Mouse (Mus musculus) left cerebral cortex, adult 9 months (tissue): ENCODE measurements around the gene Wdr37.
"Not testable (repeated sequence)": the region's sequence is repeated elsewhere in the genome, so short reads cannot be mapped to it uniquely, and the experiment has no call there.

Experiments used
- DNase-seq, 2 experiments: peaks; one replicate each; pipeline ENCODE4 v3.0.0; 2022; ENCODE audit warnings: low spot score in 2 of 2

Wdr37 gene

DNA sequence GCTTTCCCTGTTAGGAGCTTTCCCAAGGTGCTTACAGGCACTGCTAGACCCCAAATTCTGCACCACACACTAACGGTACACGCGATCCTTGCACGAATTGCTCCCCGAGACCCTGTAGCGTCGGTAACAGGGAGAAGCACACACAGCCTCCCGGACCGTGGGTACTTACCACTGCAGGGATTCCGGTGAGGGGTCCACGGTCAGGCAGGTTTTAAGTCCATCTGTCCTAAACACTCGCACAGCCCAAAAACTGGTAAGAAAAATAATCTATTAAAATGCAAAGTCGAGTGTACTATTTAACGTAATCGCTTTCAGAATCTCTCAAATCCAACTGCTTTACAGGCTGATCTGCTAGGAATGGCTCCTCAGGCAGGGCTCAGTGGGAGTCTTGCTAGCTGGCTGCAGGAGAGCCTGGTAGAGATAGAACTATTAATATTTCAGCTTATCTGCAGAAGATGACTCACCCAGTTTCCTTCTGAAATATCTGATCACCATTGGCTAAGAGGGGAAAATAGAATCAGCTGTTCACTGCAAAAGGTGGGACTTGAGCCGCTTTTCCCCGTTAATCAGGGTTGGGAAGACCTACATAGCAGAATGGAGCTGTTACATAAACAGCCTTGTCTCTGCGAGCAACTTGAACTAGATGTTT is at the start of gene Wdr37:
Gene Wdr37 (minus strand): TSS at position 596 of the 649 bp plus-strand sequence.
- peak; percentile 79 to 86 for DNase-seq

DNA sequence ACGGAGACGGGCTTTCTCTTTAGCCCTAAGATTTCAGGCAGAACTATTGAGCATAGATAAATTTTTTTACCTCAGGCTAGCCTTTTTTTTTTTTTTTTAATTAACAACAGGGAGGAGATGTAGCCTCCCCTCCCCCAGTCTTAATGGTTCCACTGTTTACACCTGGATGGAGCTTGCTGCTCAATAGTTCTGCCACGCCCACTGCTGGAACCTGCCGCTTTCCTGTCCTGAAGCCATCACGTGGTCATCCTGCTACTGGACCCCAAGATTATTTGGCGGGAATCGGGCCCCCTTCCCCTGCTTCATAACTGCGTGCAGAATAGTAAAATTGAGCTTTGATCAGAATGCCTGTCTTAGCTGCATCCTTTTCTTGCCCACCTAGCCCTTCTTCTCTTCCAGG is 42.2 kb upstream of the Wdr37 start:
- DNase-seq = not testable (repeated sequence)

DNA sequence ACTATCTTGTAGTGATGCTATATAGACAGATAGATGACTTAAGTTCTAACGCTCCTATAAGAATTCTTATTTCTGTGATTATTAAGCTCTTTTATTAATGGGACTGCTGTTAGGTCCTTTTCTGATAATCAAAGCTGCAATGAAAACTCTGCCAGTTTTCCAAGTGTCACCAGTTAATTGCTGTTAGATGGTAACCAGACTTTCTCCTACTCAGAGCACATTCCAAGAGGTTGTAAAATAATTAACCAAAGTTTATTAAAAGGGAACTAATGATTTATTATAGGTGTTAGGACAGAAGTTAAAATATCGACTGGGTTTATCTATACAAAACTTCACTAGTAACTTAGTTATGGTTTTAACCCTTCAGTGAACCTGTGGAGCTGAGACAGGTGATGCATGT is 34.3 kb upstream of the Wdr37 start:
- DNase-seq = not testable (repeated sequence)

DNA sequence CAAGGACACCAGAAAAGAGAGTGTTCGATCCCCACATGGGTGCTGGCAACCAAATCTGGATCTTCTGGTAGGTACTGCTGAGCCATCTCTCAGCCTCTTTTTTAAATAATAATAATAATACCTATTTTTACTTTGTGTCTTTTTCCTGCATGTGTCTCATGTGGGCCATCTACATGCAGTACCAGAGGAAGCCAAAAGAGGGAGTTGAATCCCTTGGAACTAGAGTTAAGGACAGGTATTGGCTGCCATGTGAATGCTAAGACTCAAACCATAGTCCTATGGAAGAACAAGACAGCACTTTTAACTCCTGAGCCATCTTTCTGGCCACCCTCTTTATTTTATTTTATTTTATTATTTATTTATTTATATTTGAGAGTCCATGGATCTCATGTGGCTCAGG is 16.9 kb upstream of the Wdr37 start:
- no peak for DNase-seq

DNA sequence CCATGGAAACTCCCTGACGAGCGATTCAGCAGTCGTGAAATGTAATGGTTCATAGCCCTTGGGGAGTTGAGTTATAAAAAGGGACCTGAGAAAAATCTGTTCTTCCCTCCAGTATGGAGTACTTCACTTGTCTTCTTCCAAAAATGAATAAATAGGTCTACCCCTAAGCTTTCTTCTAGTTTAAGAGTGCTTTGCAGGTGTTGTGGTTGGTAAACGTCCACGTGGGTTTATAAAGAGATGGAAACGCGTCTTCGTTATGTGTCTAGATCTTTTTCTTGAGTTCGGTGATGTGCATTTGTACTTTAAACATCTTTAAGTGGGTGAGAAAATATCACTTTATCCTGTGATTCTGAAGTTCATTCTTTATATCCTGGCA is 14.5 kb upstream of the Wdr37 start:
- DNase-seq = no peak

GRCm38 (mm10) chr13:8885445-8886184 is 13.9 kb upstream of the Wdr37 start, which contains the start of gene Idi1:
Gene Idi1, plus strand, starts transcription at chr13:8885501.
- DNase-seq = peak; percentile 93 to 98

DNA sequence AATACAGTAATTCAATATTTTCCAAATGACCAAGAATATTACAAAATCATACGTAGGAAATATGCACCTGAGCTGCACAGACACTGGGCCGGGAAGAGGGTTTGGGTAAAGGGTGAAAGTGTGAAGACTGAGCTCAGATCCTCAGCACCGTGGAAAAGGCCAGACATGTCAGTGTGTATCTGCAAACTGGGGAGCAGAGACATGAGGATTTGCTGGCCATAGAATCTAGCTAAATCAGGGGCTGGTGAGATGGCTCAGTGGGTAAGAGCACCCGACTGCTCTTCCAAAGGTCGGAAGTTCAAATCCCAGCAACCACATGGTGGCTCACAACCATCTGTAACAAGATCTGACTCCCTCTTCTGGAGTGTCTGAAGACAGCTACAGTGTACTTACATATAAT is 12.2 kb upstream of the Wdr37 start:
- DNase-seq = not testable (repeated sequence)

DNA sequence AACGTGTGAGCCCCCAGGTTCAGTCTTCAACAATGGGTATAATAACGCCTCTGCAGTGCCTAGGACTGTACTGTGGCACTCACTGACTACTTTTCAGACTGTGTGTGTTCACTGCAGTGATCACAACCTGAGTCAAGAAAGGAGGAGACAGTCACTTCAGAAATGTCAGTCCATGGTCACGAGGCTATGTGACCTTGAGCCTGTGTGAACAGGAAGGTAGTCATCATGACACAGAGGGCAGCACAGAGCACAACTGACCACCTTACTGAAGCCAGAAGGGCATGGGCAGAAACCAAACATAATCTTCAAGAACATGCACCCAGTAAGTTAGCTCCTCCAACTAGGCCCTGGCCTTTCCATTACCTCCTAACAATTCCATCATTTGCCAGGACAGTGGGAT is 9.9 kb upstream of the Wdr37 start:
- no peak for DNase-seq

GRCm38 (mm10) chr13:8873776-8874175 is 2.1 kb upstream of the Wdr37 start:
- DNase-seq = no peak

DNA sequence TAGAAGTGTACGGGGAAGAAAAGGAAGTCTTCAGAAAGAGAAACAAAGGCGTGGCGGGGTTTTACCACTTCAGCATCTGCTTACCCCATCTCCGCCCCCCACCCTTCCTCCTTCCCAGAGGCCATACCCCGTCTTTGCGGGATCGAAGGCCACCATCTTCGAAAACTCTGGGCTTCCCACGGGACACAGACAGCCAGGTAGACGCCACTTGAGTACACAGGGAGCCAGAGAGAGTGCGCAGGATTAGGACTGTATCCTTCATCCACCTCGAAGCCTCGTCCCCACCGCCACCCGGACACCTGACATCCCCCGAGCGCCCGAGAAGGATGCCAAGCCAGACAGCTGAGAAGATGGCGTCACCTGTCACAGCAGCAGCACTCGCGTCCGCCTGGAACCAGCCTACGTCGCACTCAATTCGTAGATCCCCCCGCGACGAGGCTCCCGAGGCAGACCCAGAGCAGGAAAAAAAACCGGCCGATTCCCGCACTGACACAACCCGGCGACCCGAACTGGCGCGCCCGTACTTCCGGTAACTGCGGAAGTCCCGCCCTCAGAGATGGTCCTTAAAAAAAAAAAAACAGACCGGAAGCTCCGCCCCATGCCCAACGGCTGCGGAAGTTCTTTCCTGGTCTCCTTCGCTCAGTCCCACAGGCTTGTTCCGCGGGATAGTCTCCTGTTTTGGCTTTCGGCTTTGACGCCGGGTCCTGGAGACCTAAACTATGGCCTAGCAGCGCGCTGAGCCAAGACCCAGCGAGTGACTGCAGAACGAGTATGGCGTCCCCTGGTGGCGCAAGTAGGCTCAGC is 997 bp downstream of the Wdr37 start:
- peak; percentile 79 to 91 for DNase-seq

DNA sequence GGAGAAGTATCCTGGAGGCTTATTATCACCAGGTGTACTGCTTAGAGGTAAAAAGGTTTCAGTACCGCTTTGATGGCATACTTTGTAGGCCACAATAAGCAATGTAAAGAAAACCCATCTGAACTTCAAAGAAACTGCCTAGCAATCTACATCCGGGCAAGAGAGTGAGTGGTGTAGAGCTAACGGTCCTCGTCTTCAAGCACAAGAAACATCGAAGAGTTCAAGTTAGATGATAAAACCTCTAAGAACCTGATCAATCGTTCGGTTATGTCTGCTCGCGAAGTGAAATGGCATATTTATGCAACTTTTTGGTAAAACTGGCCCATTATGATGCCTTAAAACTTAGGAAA is 1.6 kb downstream of the Wdr37 start:
- no peak for DNase-seq

- DNase-seq = no peak
Measured at GRCm38 (mm10) chr13:8869578-8870157, 2.0 kb downstream of the Wdr37 start.

DNA sequence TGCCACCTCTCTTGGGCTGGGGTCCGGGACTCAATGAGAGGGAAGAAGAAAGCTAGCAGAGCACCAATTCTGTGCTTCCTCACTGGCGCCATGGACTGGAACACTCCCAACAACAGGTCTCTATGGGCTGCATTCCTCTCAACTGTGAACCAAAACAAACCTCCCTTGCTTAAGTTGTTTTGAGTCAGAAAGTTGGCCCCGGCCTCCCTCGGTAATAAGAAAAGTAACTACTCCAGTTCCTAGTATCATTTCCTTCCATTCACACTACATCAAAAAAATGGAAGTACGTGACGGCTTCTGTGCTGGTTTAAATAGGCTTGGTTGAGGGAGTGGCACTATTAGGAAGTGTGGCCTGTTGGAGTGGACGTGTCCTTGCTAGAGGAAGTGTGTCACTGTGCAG is 5.1 kb downstream of the Wdr37 start:
- no peak for DNase-seq

- no peak for DNase-seq
Measured at GRCm38 (mm10) chr13:8864990-8865389, 6.7 kb downstream of the Wdr37 start.

- no peak for DNase-seq
Measured at GRCm38 (mm10) chr13:8860861-8861260, 10.8 kb downstream of the Wdr37 start.

DNA sequence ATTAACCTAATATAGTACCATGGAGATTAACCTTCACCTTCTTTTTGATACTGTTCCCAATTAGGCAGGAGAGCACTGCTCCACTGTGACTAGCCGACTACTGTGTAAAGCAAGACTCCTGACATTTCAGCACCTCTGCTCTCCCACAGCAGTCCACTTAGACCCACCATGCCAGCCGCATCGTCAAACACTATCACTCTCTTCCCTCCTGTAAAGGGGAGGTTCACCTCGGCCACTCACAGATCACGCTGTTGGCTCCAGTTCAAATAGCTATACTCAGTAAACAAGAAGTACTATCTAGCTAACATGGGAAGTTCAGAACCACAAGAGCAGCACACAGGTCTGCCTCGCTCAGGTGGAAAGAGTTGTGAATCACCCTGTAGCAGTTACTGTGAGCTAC is 13.3 kb downstream of the Wdr37 start:
- DNase-seq = no peak

- DNase-seq = no peak
Measured at GRCm38 (mm10) chr13:8854769-8855168, 16.9 kb downstream of the Wdr37 start.

DNA sequence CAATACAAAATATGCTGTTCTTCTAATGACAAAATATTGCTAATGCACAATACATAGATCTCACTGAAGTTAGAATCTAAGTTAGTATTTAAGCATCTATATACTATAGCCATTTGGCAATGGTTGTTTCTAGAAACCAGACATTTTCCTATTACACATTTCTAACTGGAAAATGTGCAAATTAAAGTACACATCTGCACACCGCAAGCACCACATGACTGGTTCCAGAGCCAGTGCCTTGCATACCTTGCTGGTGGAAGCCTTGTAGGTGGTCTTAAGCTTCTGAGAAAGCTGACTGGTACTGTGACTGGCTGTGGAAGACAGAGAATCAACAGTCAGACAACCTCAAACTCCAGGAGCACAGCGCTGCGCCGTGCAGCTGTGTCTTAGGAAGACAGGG is 18.3 kb downstream of the Wdr37 start:
- DNase-seq = no peak

DNA sequence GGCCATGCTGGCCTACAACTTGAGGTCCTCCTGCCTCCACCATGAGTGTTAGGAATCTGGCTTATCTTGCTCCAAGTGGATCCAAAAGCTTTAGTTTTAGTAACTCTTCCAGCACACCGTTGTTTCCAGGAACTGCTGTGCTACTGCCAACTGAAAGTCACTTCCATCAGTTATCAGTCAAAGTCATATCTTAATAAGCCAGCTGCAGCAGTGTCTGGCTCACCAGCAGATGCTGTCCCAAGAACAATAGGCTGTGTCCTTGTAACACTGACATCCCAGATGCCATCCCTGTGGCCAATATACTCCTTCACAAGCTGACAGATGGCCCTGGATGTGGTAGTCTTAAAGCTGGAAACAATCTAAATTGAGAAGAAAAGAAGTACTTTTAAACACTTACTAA is 22.4 kb downstream of the Wdr37 start:
- no peak for DNase-seq

- DNase-seq = no peak
Measured at GRCm38 (mm10) chr13:8847702-8848101, 24.0 kb downstream of the Wdr37 start.

- DNase-seq = no peak
Measured at GRCm38 (mm10) chr13:8842273-8842672, 29.4 kb downstream of the Wdr37 start.

DNA sequence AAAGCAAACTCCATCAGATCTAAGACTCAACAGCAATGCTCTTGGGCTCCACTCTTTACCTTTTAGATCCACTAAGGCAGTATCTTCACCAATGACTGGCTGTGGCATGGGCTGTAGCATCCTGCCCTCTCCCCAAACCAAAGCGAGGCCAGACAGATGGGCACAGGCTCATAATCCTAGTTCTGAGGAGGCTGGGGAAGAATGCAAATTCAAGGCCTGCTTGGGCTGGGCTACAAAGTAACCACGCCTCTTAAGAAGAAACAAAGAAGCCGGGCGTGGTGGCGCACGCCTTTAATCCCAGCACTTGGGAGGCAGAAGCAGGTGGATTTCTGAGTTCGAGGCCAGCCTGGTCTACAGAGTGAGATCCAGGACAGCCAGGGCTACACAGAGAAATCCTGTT is 29.9 kb downstream of the Wdr37 start:
- DNase-seq = not testable (repeated sequence)
